Mouse (Mus musculus) left cerebral cortex, postnatal 4 days (tissue): ENCODE measurements around the gene Gipc1. TPM values are rescaled to one million over a fixed set of nuclear protein-coding genes. Genes with fewer than 3 reads are reported as not detected.
A peak's percentile ranks its signal among the peaks of the same experiment; 100 is the strongest.

ENCODE experiments used
- DNase-seq: peaks from one replicate; pipeline ENCODE4 v3.0.0-alpha.2; 2022
- intact Hi-C: fragments of 180-260 bp; cut with DNase I; formaldehyde crosslinking; loops from one replicate; pipeline ENCODE4 v1.15.1; 2025
- total RNA-seq, 2 experiments: library from RNA; stranded (reverse); gene quantifications; 2 replicates each; pipeline ENCODE4 v1.2.3; 2021

Gipc1 gene
- total RNA-seq = 10 to 100 TPM; 74.7 to 77.4 TPM

- DNase-seq = peak; percentile 98
- intact Hi-C loops = no loop called here
Measured at GRCm38 (mm10) chr8:83652030-83652743, at the start of gene Gipc1. Gene Gipc1 (plus strand): TSS chr8:83652677.

- intact Hi-C loops = no loop called here
- DNase-seq = peak; percentile 99
Measured at GRCm38 (mm10) chr8:83607661-83608397, 44.6 kb upstream of the Gipc1 start, which contains the start of the genes Tecr and Dnajb1. Gene Tecr (minus strand): TSS chr8:83607971. Gene Dnajb1 (plus strand): TSS chr8:83608193.

- peak; percentile 83 for DNase-seq
- intact Hi-C loops = no loop called here
Measured at GRCm38 (mm10) chr8:83608398-83608829, 44.1 kb upstream of the Gipc1 start.

GRCm38 (mm10) chr8:83609086-83609485, 43.4 kb upstream of the Gipc1 start:
- DNase-seq = no peak
- intact Hi-C loops = no loop called here

- intact Hi-C loops = loop anchor here (5.0 kb wide), 1 partner anchor 973 kb away; no protein-coding TSS in a partner anchor
- no peak for DNase-seq
Measured at GRCm38 (mm10) chr8:83609547-83610180, 42.8 kb upstream of the Gipc1 start.

- intact Hi-C loops = loop anchor here (5.0 kb wide), 1 partner anchor 970 kb away; no protein-coding TSS in a partner anchor
- DNase-seq = no peak
Measured at GRCm38 (mm10) chr8:83611921-83612320, 40.6 kb upstream of the Gipc1 start.

GRCm38 (mm10) chr8:83613695-83614094, 38.8 kb upstream of the Gipc1 start:
- no peak for DNase-seq

GRCm38 (mm10) chr8:83616625-83617024, 35.9 kb upstream of the Gipc1 start:
- DNase-seq = no peak
- intact Hi-C loops = no loop called here

More at GRCm38 (mm10) chr8:83613695-83614094, 38.8 kb upstream of the Gipc1 start:
- intact Hi-C loops = loop anchor here (5.0 kb wide), 1 partner anchor 969 kb away; no protein-coding TSS in a partner anchor

- DNase-seq = no peak
- intact Hi-C loops = no loop called here
Measured at GRCm38 (mm10) chr8:83617111-83617510, 35.4 kb upstream of the Gipc1 start.

- DNase-seq = no peak
- intact Hi-C loops = no loop called here
Measured at GRCm38 (mm10) chr8:83618566-83618965, 33.9 kb upstream of the Gipc1 start.

GRCm38 (mm10) chr8:83619568-83620285, 32.8 kb upstream of the Gipc1 start:
- intact Hi-C loops = no loop called here
- no peak for DNase-seq

- intact Hi-C loops = no loop called here
- no peak for DNase-seq
Measured at GRCm38 (mm10) chr8:83621691-83622388, 30.6 kb upstream of the Gipc1 start.

GRCm38 (mm10) chr8:83622389-83622989, 30.0 kb upstream of the Gipc1 start:
- peak; percentile 91 for DNase-seq
- intact Hi-C loops = no loop called here

- no peak for DNase-seq
- intact Hi-C loops = no loop called here
Measured at GRCm38 (mm10) chr8:83623549-83623948, 28.9 kb upstream of the Gipc1 start.

- peak; percentile 22 for DNase-seq
- intact Hi-C loops = no loop called here
Measured at GRCm38 (mm10) chr8:83624739-83625138, 27.7 kb upstream of the Gipc1 start.

- intact Hi-C loops = no loop called here
- DNase-seq = no peak
Measured at GRCm38 (mm10) chr8:83625676-83626299, 26.7 kb upstream of the Gipc1 start.

GRCm38 (mm10) chr8:83632083-83632707, 20.3 kb upstream of the Gipc1 start:
- intact Hi-C loops = no loop called here
- no peak for DNase-seq

GRCm38 (mm10) chr8:83638856-83639255, 13.6 kb upstream of the Gipc1 start:
- DNase-seq = no peak
- intact Hi-C loops = no loop called here

- DNase-seq = no peak
- intact Hi-C loops = no loop called here
Measured at GRCm38 (mm10) chr8:83639649-83640048, 12.8 kb upstream of the Gipc1 start.
